Mouse (Mus musculus) ES-Bruce4 (cell line): ENCODE measurements around the gene Meioc.

ENCODE experiments used
- EP300 ChIP-seq: IDR thresholded peaks from 2 replicates; pipeline ENCODE4 v1.6.1; 2011; ENCODE audit warnings: low read depth, low read length; ENCODE audit not compliant: insufficient read depth
- POLR2A ChIP-seq: IDR thresholded peaks from one replicate; pipeline ENCODE4 v1.8.1; 2011; ENCODE audit warnings: low read length; ENCODE audit not compliant: insufficient read depth

DNA sequence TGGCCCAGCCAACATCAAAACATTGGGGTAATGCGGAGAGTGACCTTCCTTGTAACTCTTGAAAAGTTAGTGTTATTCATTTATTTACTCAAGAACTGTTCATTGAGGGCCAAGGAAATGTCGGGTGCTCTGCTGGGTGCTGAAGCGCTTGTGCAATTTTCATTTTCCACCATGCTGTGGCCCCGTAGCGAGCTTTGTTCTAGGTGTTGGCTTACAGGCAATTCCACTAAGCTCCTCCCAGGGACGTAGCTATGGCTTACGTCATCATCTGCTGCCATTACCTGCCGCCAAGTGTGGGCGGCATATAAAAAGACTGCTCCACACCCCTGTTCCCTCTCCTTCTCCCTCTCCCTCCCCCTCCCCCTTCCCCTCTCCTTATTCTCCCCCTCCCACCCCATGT, 30.1 kb upstream of the Meioc start:
- TF ChIP-seq POLR2A: no peak
- no peak for TF ChIP-seq EP300
